Mouse (Mus musculus): ENCODE results near the gene Ankdd1a. TPM values are rescaled to one million over a fixed set of nuclear protein-coding genes. Genes with fewer than 3 reads are reported as not detected.

Ankdd1a gene
- total and polyA plus RNA-seq, 3 experiments, result 0.06 TPM; not detected in 2

DNA sequence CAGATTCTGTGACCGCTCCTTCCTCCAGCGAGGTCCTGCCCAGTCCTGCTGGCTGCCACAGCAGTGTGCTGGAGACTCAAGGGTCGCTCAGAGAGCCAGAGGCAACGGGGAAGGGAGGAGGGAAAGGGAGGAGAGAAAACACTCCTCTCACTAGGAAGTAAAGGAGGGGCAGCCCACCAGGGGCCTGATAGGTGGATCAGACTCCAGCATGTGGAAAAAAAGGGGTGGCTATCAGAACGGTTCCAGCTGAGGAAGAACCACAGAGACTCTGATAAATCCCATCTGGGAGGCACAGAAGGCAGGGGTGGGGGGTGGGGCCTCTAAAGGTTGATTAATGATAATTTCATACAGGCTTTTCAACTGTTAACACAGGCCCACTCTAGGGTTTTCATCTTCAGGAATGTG is 35.0 kb upstream of the Ankdd1a start (continued):
- TF ChIP-seq JUND (IDR thresholded peaks at IDR 0.05; ENCODE audit: low read depth, low read length), result no peak
- no peak for TF ChIP-seq CTCF (IDR thresholded peaks at IDR 0.05 in 2 of 3, conservative IDR thresholded peaks at IDR 0.05 in 1 of 3; ENCODE audit: control insufficient read depth in 1 of 3, insufficient read depth in 1 of 3, low read depth in 2 of 3, low read length in 3 of 3, poor library complexity in 1 of 3, severe bottlenecking in 1 of 3)
- peak; percentile 63; the same call in 1 of the 2 replicates for TF ChIP-seq MAX (IDR thresholded peaks at IDR 0.05; ENCODE audit: low read length)
- peak; percentile 85 for TF ChIP-seq RCOR1 (IDR thresholded peaks at IDR 0.05; ENCODE audit: low read depth, low read length)
- no peak for TF ChIP-seq NRF1 (IDR thresholded peaks at IDR 0.05; ENCODE audit: insufficient read depth, low read depth, low read length, poor library complexity, severe bottlenecking)
- no peak for TF ChIP-seq CHD1 (IDR thresholded peaks at IDR 0.05; ENCODE audit: low read depth, low read length)
- peak; percentile 52; the same call in 1 of the 2 replicates for TF ChIP-seq CHD2 (IDR thresholded peaks at IDR 0.05; ENCODE audit: low read length)
- peak; percentile 13 to 61; a peak in 2 of 4 replicates for TF ChIP-seq POLR2A (IDR thresholded peaks at IDR 0.05; ENCODE audit: control insufficient read depth in 1 of 2, insufficient read depth in 1 of 2, low read depth in 1 of 2, low read length in 2 of 2, poor library complexity in 1 of 2)
- TF ChIP-seq MAFK (IDR thresholded peaks at IDR 0.05; ENCODE audit: borderline replicate concordance, low read depth, low read length), result peak; percentile 47; the same call in 1 of the 2 replicates

- H3K9ac ChIP-seq (ENCODE audit: control insufficient read depth, low read depth, low read length, poor library complexity, severe bottlenecking), result no peak overlapping the region
- no peak overlapping the region for H3K27ac ChIP-seq (ENCODE audit: control insufficient read depth, low read depth, low read length)
- no peaks in the 10 kb centered on the region for H3K79me2 ChIP-seq (ENCODE audit: control insufficient read depth, insufficient read depth, low read length, poor library complexity)
- TF ChIP-seq CTCF (IDR thresholded peaks at IDR 0.05 in 2 of 3, conservative IDR thresholded peaks at IDR 0.05 in 1 of 3; ENCODE audit: control insufficient read depth in 1 of 3, insufficient read depth in 1 of 3, low read depth in 2 of 3, low read length in 3 of 3, poor library complexity in 1 of 3, severe bottlenecking in 1 of 3) (no peak), ZNF384 (IDR thresholded peaks at IDR 0.05; ENCODE audit: low read depth, low read length) (no peak), TBP (IDR thresholded peaks at IDR 0.05; ENCODE audit: low read depth, low read length) (no peak), MYB (IDR thresholded peaks at IDR 0.05; ENCODE audit: low read depth, low read length) (no peak), GABPA (IDR thresholded peaks at IDR 0.05; ENCODE audit: low read depth, low read length) (no peak), MAX (IDR thresholded peaks at IDR 0.05; ENCODE audit: low read length) (no peak)
- peaks cover 22 to 52% of the 10 kb centered on the region in 2 experiments for H3K4me1 ChIP-seq (ENCODE audit: control insufficient read depth in 1 of 2, insufficient read depth in 2 of 2, low read length in 2 of 2)
- H3K9me3 ChIP-seq (replicated peaks; ENCODE audit: insufficient read depth, low read length), result no peaks in the 10 kb centered on the region
- peaks cover 0 to 50% of the 10 kb centered on the region in 2 experiments; a peak in 2 of 4 replicates for H3K36me3 ChIP-seq (ENCODE audit: control insufficient read depth in 1 of 2, insufficient read depth in 2 of 2, low read length in 2 of 2)
- H3K4me3 ChIP-seq (ENCODE audit: control insufficient read depth in 1 of 2, insufficient read depth in 1 of 2, low read depth in 2 of 2, low read length in 2 of 2), result no peak overlapping the region
- no peak for DNase-seq (ENCODE audit: low read depth, low spot score)
- H3K27me3 ChIP-seq (ENCODE audit: control insufficient read depth in 1 of 2, insufficient read depth in 2 of 2, low read length in 2 of 2), result no peaks in the 10 kb centered on the region
Measured at GRCm38 (mm10) chr9:65552711-65553110, 32.7 kb upstream of the Ankdd1a start.

DNA sequence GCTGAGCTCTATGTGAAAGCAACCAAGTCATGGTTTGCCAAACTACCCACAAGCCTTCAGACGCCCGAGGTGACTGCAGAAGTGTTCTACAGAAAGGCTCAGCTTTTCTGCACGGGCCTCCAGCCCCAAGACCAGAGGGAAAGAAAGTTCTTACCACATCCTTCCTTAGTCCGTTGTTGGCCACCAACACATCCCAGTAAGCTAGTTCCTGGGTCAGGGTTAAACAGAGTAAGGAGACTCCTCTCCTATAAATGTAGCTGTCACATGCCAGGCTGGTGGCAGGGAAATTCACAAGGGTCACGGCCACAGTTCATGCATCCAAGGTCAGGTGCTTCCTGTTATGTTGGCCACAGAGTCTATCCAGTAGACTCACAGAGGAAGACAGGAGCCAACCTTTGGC is 32.1 kb upstream of the Ankdd1a start:
- Histone ChIP-seq H3K27me3 (ENCODE audit: control insufficient read depth in 1 of 2, insufficient read depth in 2 of 2, low read length in 2 of 2) (no peaks in the 10 kb centered on the region), H3K9me3 (replicated peaks; ENCODE audit: insufficient read depth, low read length) (no peaks in the 10 kb centered on the region), H3K79me2 (ENCODE audit: control insufficient read depth, insufficient read depth, low read length, poor library complexity) (no peaks in the 10 kb centered on the region), H3K36me3 (ENCODE audit: control insufficient read depth in 1 of 2, insufficient read depth in 2 of 2, low read length in 2 of 2) (peaks cover 0 to 50% of the 10 kb centered on the region in 2 experiments; a peak in 2 of 4 replicates), H3K27ac (ENCODE audit: control insufficient read depth, low read depth, low read length) (no peak overlapping the region; the same call in 1 of the 2 replicates), H3K9ac (ENCODE audit: control insufficient read depth, low read depth, low read length, poor library complexity, severe bottlenecking) (no peak overlapping the region), H3K4me1 (ENCODE audit: control insufficient read depth in 1 of 2, insufficient read depth in 2 of 2, low read length in 2 of 2) (peaks cover 22 to 52% of the 10 kb centered on the region in 2 experiments), H3K4me3 (ENCODE audit: control insufficient read depth in 1 of 2, insufficient read depth in 1 of 2, low read depth in 2 of 2, low read length in 2 of 2) (no peak overlapping the region)
- no peak for DNase-seq (ENCODE audit: low read depth, low spot score)
- TF ChIP-seq ZKSCAN1 (IDR thresholded peaks at IDR 0.05; ENCODE audit: low read depth, low read length) (no peak), TAL1 (IDR thresholded peaks at IDR 0.05; ENCODE audit: low read length) (no peak), ZC3H11A (IDR thresholded peaks at IDR 0.05; ENCODE audit: low read depth, low read length) (no peak), EP300 (IDR thresholded peaks at IDR 0.05; ENCODE audit: low read depth in 1 of 2, low read length in 2 of 2) (no peak), GATA1 (IDR thresholded peaks at IDR 0.05; ENCODE audit: low read depth, low read length) (no peak), TBP (IDR thresholded peaks at IDR 0.05; ENCODE audit: low read depth, low read length) (no peak)

Data from MEL (cell line).